Mouse (Mus musculus) E14TG2a.4 (cell line): ENCODE data around the gene Btrc.

ENCODE experiments used
- CTCF ChIP-seq: conservative IDR thresholded peaks from 2 replicates; pipeline ENCODE4 v1.5.1; 2014; ENCODE audit warnings: low read length
- NANOG ChIP-seq: IDR thresholded peaks from 2 replicates; pipeline ENCODE4 v1.6.1; 2014; ENCODE audit warnings: borderline replicate concordance, low read length, mixed read lengths
- POU5F1 ChIP-seq: IDR thresholded peaks from 2 replicates; pipeline ENCODE4 v1.6.1; 2014; ENCODE audit warnings: low read length, borderline replicate concordance

DNA sequence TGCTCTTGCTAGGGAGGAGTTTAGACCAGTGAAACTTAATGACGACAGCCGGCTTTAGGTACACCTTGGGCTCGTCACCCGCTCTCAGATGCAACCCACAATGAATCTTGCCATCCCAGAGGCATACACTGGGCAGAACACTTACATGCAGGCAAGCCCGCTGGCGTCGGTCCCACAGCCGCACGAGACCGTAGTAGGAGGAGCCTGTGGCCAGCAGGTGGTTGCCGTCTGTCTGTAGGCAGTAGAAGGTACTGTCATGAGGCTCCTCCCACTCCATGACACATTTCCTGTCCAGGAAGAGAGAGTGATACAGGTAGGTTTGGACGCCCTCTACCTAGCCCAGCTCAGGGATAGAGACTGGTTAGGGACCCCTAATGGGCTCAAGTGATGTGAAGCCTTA, 215.4 kb downstream of the Btrc start:
- no peak for TF ChIP-seq CTCF
- no peak for TF ChIP-seq POU5F1
- TF ChIP-seq NANOG: no peak
